Mouse (Mus musculus): ENCODE measurements at regions not wholly inside any gene's neighbourhood (a gene's known extent, or its start where the extent isn't known, plus 50 kb on each side); places are given as distances from the start of the nearest gene placed in this dataset.
A peak's percentile ranks its signal among the peaks of the same experiment; 100 is the strongest.

- 0 out of 2 replicates have a peak, but pooled peaks cover 1% of the 10 kb centered on the region for H3K4me1 ChIP-seq (ENCODE audit: control insufficient read depth, insufficient read depth, low read length)
- no peak overlapping the region for H3K27ac ChIP-seq (ENCODE audit: insufficient read depth, low read length)
- TF ChIP-seq POLR2A (IDR thresholded peaks at IDR 0.05; ENCODE audit: extremely low read depth, insufficient read depth, low read length) (no peak), CTCF (IDR thresholded peaks at IDR 0.05; ENCODE audit: extremely low read depth, insufficient read depth, low read length) (peak; percentile 26; the same call in 1 of the 2 replicates)
- H3K4me3 ChIP-seq (ENCODE audit: insufficient read depth, low read length): no peak overlapping the region
These were observed 183.6 kb downstream of the Nuf2 start for GRCm38 (mm10) chr1:169347692-169348091.

GRCm38 (mm10) chr1:169346876-169347275 is 184.4 kb downstream of the Nuf2 start:
- Histone ChIP-seq H3K4me3 (ENCODE audit: insufficient read depth, low read length) (no peak overlapping the region), H3K27ac (ENCODE audit: insufficient read depth, low read length) (no peak overlapping the region), H3K4me1 (ENCODE audit: control insufficient read depth, insufficient read depth, low read length) (0 out of 2 replicates have a peak, but pooled peaks cover 1% of the 10 kb centered on the region)
- TF ChIP-seq POLR2A (IDR thresholded peaks at IDR 0.05; ENCODE audit: extremely low read depth, insufficient read depth, low read length) (no peak), CTCF (IDR thresholded peaks at IDR 0.05; ENCODE audit: extremely low read depth, insufficient read depth, low read length) (no peak)

- Histone ChIP-seq H3K27ac (ENCODE audit: insufficient read depth, low read length) (no peak overlapping the region), H3K4me3 (ENCODE audit: insufficient read depth, low read length) (no peak overlapping the region), H3K4me1 (ENCODE audit: control insufficient read depth, insufficient read depth, low read length) (no peaks in the 10 kb centered on the region)
- no peak for TF ChIP-seq CTCF (IDR thresholded peaks at IDR 0.05; ENCODE audit: extremely low read depth, insufficient read depth, low read length)
- no peak for TF ChIP-seq POLR2A (IDR thresholded peaks at IDR 0.05; ENCODE audit: extremely low read depth, insufficient read depth, low read length)
These were observed 190.1 kb downstream of the Nuf2 start for GRCm38 (mm10) chr1:169341131-169341530.

GRCm38 (mm10) chr1:169338461-169338860 is 192.8 kb downstream of the Nuf2 start:
- TF ChIP-seq CTCF (IDR thresholded peaks at IDR 0.05; ENCODE audit: extremely low read depth, insufficient read depth, low read length) (no peak), POLR2A (IDR thresholded peaks at IDR 0.05; ENCODE audit: extremely low read depth, insufficient read depth, low read length) (no peak)
- no peaks in the 10 kb centered on the region for H3K4me1 ChIP-seq (ENCODE audit: control insufficient read depth, insufficient read depth, low read length)
- no peak overlapping the region for H3K27ac ChIP-seq (ENCODE audit: insufficient read depth, low read length)
- H3K4me3 ChIP-seq (ENCODE audit: insufficient read depth, low read length): no peak overlapping the region

- no peak for TF ChIP-seq CTCF (IDR thresholded peaks at IDR 0.05; ENCODE audit: extremely low read depth, insufficient read depth, low read length)
- no peak for TF ChIP-seq POLR2A (IDR thresholded peaks at IDR 0.05; ENCODE audit: extremely low read depth, insufficient read depth, low read length)
- Histone ChIP-seq H3K4me1 (ENCODE audit: control insufficient read depth, insufficient read depth, low read length) (no peaks in the 10 kb centered on the region), H3K4me3 (ENCODE audit: insufficient read depth, low read length) (no peak overlapping the region), H3K27ac (ENCODE audit: insufficient read depth, low read length) (no peak overlapping the region)
These were observed 199.1 kb downstream of the Nuf2 start for GRCm38 (mm10) chr1:169332165-169332564.

- H3K4me3 ChIP-seq (ENCODE audit: insufficient read depth, low read length): no peak overlapping the region
- TF ChIP-seq CTCF (IDR thresholded peaks at IDR 0.05; ENCODE audit: extremely low read depth, insufficient read depth, low read length) (no peak), POLR2A (IDR thresholded peaks at IDR 0.05; ENCODE audit: extremely low read depth, insufficient read depth, low read length) (no peak)
- H3K4me1 ChIP-seq (ENCODE audit: control insufficient read depth, insufficient read depth, low read length): no peaks in the 10 kb centered on the region
- H3K27ac ChIP-seq (ENCODE audit: insufficient read depth, low read length): no peak overlapping the region
These were observed 218.0 kb downstream of the Nuf2 start for GRCm38 (mm10) chr1:169313241-169313640.

GRCm38 (mm10) chr1:169283440-169283839 is 247.8 kb downstream of the Nuf2 start:
- H3K4me1 ChIP-seq (ENCODE audit: control insufficient read depth, insufficient read depth, low read length): no peaks in the 10 kb centered on the region
- no peak for TF ChIP-seq CTCF (IDR thresholded peaks at IDR 0.05; ENCODE audit: extremely low read depth, insufficient read depth, low read length)
- no peak for TF ChIP-seq POLR2A (IDR thresholded peaks at IDR 0.05; ENCODE audit: extremely low read depth, insufficient read depth, low read length)
- no peak overlapping the region for H3K4me3 ChIP-seq (ENCODE audit: insufficient read depth, low read length)
- no peak overlapping the region for H3K27ac ChIP-seq (ENCODE audit: insufficient read depth, low read length)

- TF ChIP-seq POLR2A (IDR thresholded peaks at IDR 0.05; ENCODE audit: extremely low read depth, insufficient read depth, low read length): no peak
- TF ChIP-seq CTCF (IDR thresholded peaks at IDR 0.05; ENCODE audit: extremely low read depth, insufficient read depth, low read length): no peak
- H3K4me1 ChIP-seq (ENCODE audit: control insufficient read depth, insufficient read depth, low read length): no peaks in the 10 kb centered on the region
- H3K4me3 ChIP-seq (ENCODE audit: insufficient read depth, low read length): no peak overlapping the region
- H3K27ac ChIP-seq (ENCODE audit: insufficient read depth, low read length): no peak overlapping the region
These were observed 260.5 kb downstream of the Nuf2 start for GRCm38 (mm10) chr1:169270750-169271149.

- no peak for TF ChIP-seq CTCF (IDR thresholded peaks at IDR 0.05; ENCODE audit: extremely low read depth, insufficient read depth, low read length)
- no peak for TF ChIP-seq POLR2A (IDR thresholded peaks at IDR 0.05; ENCODE audit: extremely low read depth, insufficient read depth, low read length)
- Histone ChIP-seq H3K4me3 (ENCODE audit: insufficient read depth, low read length) (no peak overlapping the region), H3K4me1 (ENCODE audit: control insufficient read depth, insufficient read depth, low read length) (no peaks in the 10 kb centered on the region), H3K27ac (ENCODE audit: insufficient read depth, low read length) (no peak overlapping the region)
These were observed 267.1 kb downstream of the Nuf2 start for GRCm38 (mm10) chr1:169263984-169264660.

GRCm38 (mm10) chr1:169254250-169254937 is 276.9 kb downstream of the Nuf2 start:
- Histone ChIP-seq H3K4me3 (ENCODE audit: insufficient read depth, low read length) (no peak overlapping the region), H3K27ac (ENCODE audit: insufficient read depth, low read length) (no peak overlapping the region), H3K4me1 (ENCODE audit: control insufficient read depth, insufficient read depth, low read length) (no peaks in the 10 kb centered on the region)
- no peak for TF ChIP-seq CTCF (IDR thresholded peaks at IDR 0.05; ENCODE audit: extremely low read depth, insufficient read depth, low read length)
- TF ChIP-seq POLR2A (IDR thresholded peaks at IDR 0.05; ENCODE audit: extremely low read depth, insufficient read depth, low read length): no peak
